Mouse (Mus musculus): Measurements from ENCODE around the gene Ablim1.

DNA sequence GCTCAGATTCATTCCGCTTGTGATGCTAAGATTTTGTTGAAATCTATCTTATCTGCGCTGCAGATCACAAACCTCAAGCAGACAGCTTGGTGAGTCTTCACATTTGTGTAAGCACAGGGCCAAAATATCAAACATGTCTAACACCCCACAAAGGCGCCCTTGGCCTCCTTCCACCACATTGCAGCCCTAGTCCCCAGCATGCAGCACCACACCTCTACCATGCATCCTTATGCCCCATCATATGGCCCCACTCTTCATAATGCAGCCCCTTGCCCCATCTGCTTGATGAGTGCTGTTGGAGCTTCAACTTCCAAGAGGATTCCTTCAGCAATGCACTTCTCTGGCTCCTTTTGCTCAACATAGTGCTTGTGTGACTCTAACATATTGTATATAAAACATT lies 85.6 kb downstream of the Ablim1 start:
- TF ChIP-seq CTCF (IDR thresholded peaks at IDR 0.05; ENCODE audit: control insufficient read depth, insufficient read depth, insufficient read length) (no peak), MAX (IDR thresholded peaks at IDR 0.05) (no peak), MYOD1 (IDR thresholded peaks at IDR 0.05; ENCODE audit: control insufficient read depth, insufficient read length, low read depth) (no peak), MYOG (IDR thresholded peaks at IDR 0.05; ENCODE audit: control insufficient read depth, extremely low read depth, insufficient read length) (no peak), CEBPB (IDR thresholded peaks at IDR 0.05; ENCODE audit: low read depth) (no peak), USF1 (IDR thresholded peaks at IDR 0.05; ENCODE audit: low read depth) (no peak)

Data from C2C12 (cell line).